ENCODE assay signal across 20 mouse cellular contexts in the genomic region with DNA sequence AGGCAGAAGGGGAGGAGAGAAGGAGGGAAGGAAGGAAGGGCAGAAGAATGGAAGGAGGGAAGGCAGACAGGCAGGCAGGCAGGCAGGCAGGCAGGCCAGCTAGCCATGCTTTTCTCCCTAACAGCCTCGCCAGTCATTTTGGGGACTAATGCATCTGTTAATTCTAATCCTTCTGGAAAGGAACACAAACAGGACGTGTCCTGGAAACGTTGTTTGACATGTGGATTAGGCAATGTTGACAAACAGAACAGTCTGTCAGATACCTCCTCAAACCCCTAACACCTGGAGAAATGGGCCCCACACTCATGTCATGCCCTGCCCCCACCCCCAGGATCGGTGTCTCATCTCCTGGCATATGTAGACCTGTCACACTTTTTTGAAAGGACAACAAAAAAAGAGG.
A peak's percentile ranks its signal among the peaks of the same experiment; 100 is the strongest.
DNase-seq lines count a peak whose midpoint lies in the region; ATAC-seq lines count a peak whose summit lies in the region.
"Had no signal": no experiment of that assay in that cellular context is flagged by ENCODE, and none has a peak within 500 bp of the region (broad histone marks: within the 10 kb centered on the region; RNA-seq: fewer than 3 reads in every experiment).

No protein-coding gene starts in this region.

- no peak overlapping the region for H3K4me3 ChIP-seq in heart, embryonic 10.5 days
- H3K4me3 ChIP-seq in heart, embryonic 11.5 days (ENCODE audit: low read depth, low read length): no peak overlapping the region
- no peak overlapping the region for H3K4me3 ChIP-seq in heart, embryonic 13.5 days
- no peak overlapping the region for H3K4me3 ChIP-seq in midbrain, embryonic 14.5 days (replicated peaks; ENCODE audit: low read depth, low read length)
- H3K4me3 ChIP-seq: embryonic facial prominence, embryonic 15.5 days; forebrain, embryonic 15.5 days; hindbrain, embryonic 10.5 days; intestine, embryonic 15.5 days; kidney, embryonic 15.5 days; limb, embryonic 13.5 days; liver, embryonic 15.5 days; midbrain, embryonic 12.5 days had no signal

- no peak overlapping the region for H3K9ac ChIP-seq in heart, embryonic 11.5 days (ENCODE audit: low read depth, low read length)
- H3K9ac ChIP-seq in heart, embryonic 13.5 days: no peak overlapping the region
- no peak overlapping the region for H3K9ac ChIP-seq in midbrain, embryonic 14.5 days (replicated peaks; ENCODE audit: low read length)
- H3K9ac ChIP-seq: embryonic facial prominence, embryonic 15.5 days; forebrain, embryonic 15.5 days; intestine, embryonic 15.5 days; kidney, embryonic 15.5 days; limb, embryonic 13.5 days; liver, embryonic 15.5 days; midbrain, embryonic 12.5 days had no signal

- 0 out of 2 replicates have a peak, but pooled peaks cover 6% of the 10 kb centered on the region for H3K4me1 ChIP-seq in heart, embryonic 10.5 days
- 0 out of 2 replicates have a peak, but pooled peaks cover 2% of the 10 kb centered on the region for H3K4me1 ChIP-seq in heart, embryonic 11.5 days (ENCODE audit: control insufficient read depth, insufficient read depth, low read length)
- H3K4me1 ChIP-seq in heart, embryonic 13.5 days: peaks cover 14% of the 10 kb centered on the region
- no peaks in the 10 kb centered on the region for H3K4me1 ChIP-seq in midbrain, embryonic 14.5 days (ENCODE audit: control insufficient read depth, insufficient read depth, low read length)
- H3K4me1 ChIP-seq: embryonic facial prominence, embryonic 15.5 days; hindbrain, embryonic 10.5 days; intestine, embryonic 15.5 days; limb, embryonic 13.5 days; liver, embryonic 15.5 days; midbrain, embryonic 12.5 days had no signal

- H3K9me3 ChIP-seq in heart, embryonic 10.5 days: no peaks in the 10 kb centered on the region
- no peaks in the 10 kb centered on the region for H3K9me3 ChIP-seq in heart, embryonic 11.5 days (replicated peaks; ENCODE audit: control insufficient read depth, low read length)
- no peaks in the 10 kb centered on the region for H3K9me3 ChIP-seq in heart, embryonic 13.5 days
- no peaks in the 10 kb centered on the region for H3K9me3 ChIP-seq in midbrain, embryonic 14.5 days (ENCODE audit: control insufficient read depth, low read length)
- H3K9me3 ChIP-seq: embryonic facial prominence, embryonic 15.5 days; forebrain, embryonic 15.5 days; hindbrain, embryonic 10.5 days; intestine, embryonic 15.5 days; kidney, embryonic 15.5 days; limb, embryonic 13.5 days; liver, embryonic 15.5 days; midbrain, embryonic 12.5 days had no signal

- H3K27ac ChIP-seq in heart, embryonic 10.5 days: peak overlapping the region; percentile 36; the same call in 1 of the 2 replicates
- no peak overlapping the region for H3K27ac ChIP-seq in heart, embryonic 11.5 days (ENCODE audit: low read depth, low read length)
- 0 out of 2 replicates have a peak overlapping the region, but pooled peaks have one; percentile 12 for H3K27ac ChIP-seq in heart, embryonic 13.5 days (replicated peaks)
- no peak overlapping the region for H3K27ac ChIP-seq in midbrain, embryonic 14.5 days (replicated peaks; ENCODE audit: low read depth, low read length)
- H3K27ac ChIP-seq: embryonic facial prominence, embryonic 15.5 days; forebrain, embryonic 15.5 days; hindbrain, embryonic 10.5 days; intestine, embryonic 15.5 days; limb, embryonic 13.5 days; liver, embryonic 15.5 days; midbrain, embryonic 12.5 days had no signal

- no peak for ATAC-seq in heart, embryonic 11.5 days (replicated peaks; ENCODE audit: insufficient number of reproducible peaks, low FRiP score, low TSS enrichment)
- ATAC-seq in heart, embryonic 13.5 days (ENCODE audit: extremely low read depth, insufficient number of reproducible peaks, low FRiP score, low TSS enrichment): no peak
- no peak for ATAC-seq in midbrain, embryonic 14.5 days (ENCODE audit: low FRiP score, low TSS enrichment)
- ATAC-seq: forebrain, embryonic 15.5 days; hindbrain, embryonic 16.5 days; intestine, embryonic 15.5 days had no signal

- H3K27me3 ChIP-seq in heart, embryonic 10.5 days (ENCODE audit: insufficient read depth, poor library complexity, severe bottlenecking): no peaks in the 10 kb centered on the region
- H3K27me3 ChIP-seq in heart, embryonic 11.5 days (ENCODE audit: control insufficient read depth, insufficient read depth, low read length): no peaks in the 10 kb centered on the region
- H3K27me3 ChIP-seq in heart, embryonic 13.5 days (replicated peaks): no peaks in the 10 kb centered on the region
- no peaks in the 10 kb centered on the region for H3K27me3 ChIP-seq in midbrain, embryonic 14.5 days (ENCODE audit: control insufficient read depth, insufficient read depth, low read length)
- H3K27me3 ChIP-seq: embryonic facial prominence, embryonic 15.5 days; forebrain, embryonic 15.5 days; intestine, embryonic 15.5 days; kidney, embryonic 15.5 days; limb, embryonic 13.5 days; liver, embryonic 15.5 days; midbrain, embryonic 12.5 days had no signal

- intact Hi-C loops in heart, postnatal 36 days (cut with DNase I): loop anchor here (5.0 kb wide), 3 partner anchors 73 to 392 kb away; a partner anchor contains a TSS

- 16% methylated on average over 4 of the region's 4 CpGs for WGBS in heart, embryonic 10.5 days
- 29% methylated on average over 4 of the region's 4 CpGs for WGBS in heart, embryonic 11.5 days (ENCODE audit: insufficient replicate concordance)
- WGBS in heart, embryonic 13.5 days: 26% methylated on average over 4 of the region's 4 CpGs
- WGBS in midbrain, embryonic 14.5 days: 51% methylated on average over 4 of the region's 4 CpGs

- no peaks in the 10 kb centered on the region for H3K36me3 ChIP-seq in heart, embryonic 10.5 days
- H3K36me3 ChIP-seq in heart, embryonic 11.5 days (ENCODE audit: control insufficient read depth, insufficient read depth, low read length): no peaks in the 10 kb centered on the region
- no peaks in the 10 kb centered on the region for H3K36me3 ChIP-seq in heart, embryonic 13.5 days
- H3K36me3 ChIP-seq in midbrain, embryonic 14.5 days (ENCODE audit: control insufficient read depth, insufficient read depth, low read length): no peaks in the 10 kb centered on the region
- H3K36me3 ChIP-seq: embryonic facial prominence, embryonic 15.5 days; forebrain, embryonic 15.5 days; hindbrain, embryonic 10.5 days; intestine, embryonic 15.5 days; kidney, embryonic 15.5 days; limb, embryonic 13.5 days; liver, embryonic 15.5 days; midbrain, embryonic 12.5 days had no signal

- DNase-seq in heart, embryonic 10.5 days (ENCODE audit: low spot score): no peak
- peak; percentile 16 to 23 for DNase-seq in heart, postnatal 36 days
- DNase-seq in lung, postnatal 14 days: peak; percentile 40
- DNase-seq in embryo, embryonic 10.5 days (ENCODE audit: low spot score): no peak
- no peak for DNase-seq in midbrain, embryonic 14.5 days
- DNase-seq: cerebellum, adult 9-10 months; gastrocnemius, postnatal 10 days; thymus, adult 18-20 months; thymus, postnatal 36 days had no signal

- no peak overlapping the region for H3K4me2 ChIP-seq in heart, embryonic 11.5 days
- no peak overlapping the region for H3K4me2 ChIP-seq in heart, embryonic 13.5 days
- H3K4me2 ChIP-seq in midbrain, embryonic 14.5 days (ENCODE audit: low read length): no peak overlapping the region
- H3K4me2 ChIP-seq: embryonic facial prominence, embryonic 15.5 days; forebrain, embryonic 15.5 days; intestine, embryonic 15.5 days; kidney, embryonic 15.5 days; limb, embryonic 13.5 days; liver, embryonic 15.5 days; midbrain, embryonic 12.5 days had no signal

Comparison
In these comparisons a context has a peak if more than half of its experiments do, and no peak if none do; other contexts are left out.
1. DNase-seq: peak in heart, postnatal 36 days (2 of 2) and lung, postnatal 14 days (single experiment); none in heart, embryonic 10.5 days (single experiment), embryo, embryonic 10.5 days (single experiment) and midbrain, embryonic 14.5 days (single experiment).
2. H3K27ac ChIP-seq: peak in heart, embryonic 10.5 days (single experiment) and heart, embryonic 13.5 days (single experiment); none in heart, embryonic 11.5 days (single experiment) and midbrain, embryonic 14.5 days (single experiment).